Mouse (Mus musculus) layer of hippocampus, adult 2 months (tissue): ENCODE measurements at regions not wholly inside any gene's neighbourhood (a gene's known extent, or its start where the extent isn't known, plus 50 kb on each side); places are given as distances from the start of the nearest gene placed in this dataset.

Experiments
- DNase-seq, 2 experiments: peaks; one replicate each; pipeline ENCODE4 v3.0.0; 2022; ENCODE audit warnings: low spot score in 2 of 2
- H3K27ac ChIP-seq: fragments of 200-600 bp; 2 replicates; pipeline ENCODE4 v1.8.1; 2022
- H3K4me3 ChIP-seq: fragments of 200-600 bp; 2 replicates; pipeline ENCODE4 v1.8.1; 2022; ENCODE audit warnings: mild to moderate bottlenecking
- CTCF ChIP-seq: fragments of 200-600 bp; conservative IDR thresholded peaks from 2 replicates; pipeline ENCODE4 v1.8.1; 2022; ENCODE audit warnings: antibody characterized with exemption, mild to moderate bottlenecking, moderate library complexity

GRCm38 (mm10) chr3:119497880-119498279, 286.4 kb downstream of the Ptbp2 start:
- peak overlapping the region; percentile 81 for H3K27ac ChIP-seq
- no peak for TF ChIP-seq CTCF
- DNase-seq, result no peak
- no peak overlapping the region for H3K4me3 ChIP-seq

GRCm38 (mm10) chr3:119494580-119494979, 289.7 kb downstream of the Ptbp2 start:
- no peak for DNase-seq
- Histone ChIP-seq H3K4me3 (no peak overlapping the region), H3K27ac (no peak overlapping the region)
- TF ChIP-seq CTCF, result no peak

- no peak for DNase-seq
- no peak overlapping the region for H3K4me3 ChIP-seq
- TF ChIP-seq CTCF, result no peak
- H3K27ac ChIP-seq, result no peak overlapping the region
Observed at GRCm38 (mm10) chr3:119492627-119493026, 291.6 kb downstream of the Ptbp2 start.

GRCm38 (mm10) chr3:119489336-119489735, 294.9 kb downstream of the Ptbp2 start:
- no peak for TF ChIP-seq CTCF
- H3K27ac ChIP-seq, result no peak overlapping the region
- no peak overlapping the region for H3K4me3 ChIP-seq

More at GRCm38 (mm10) chr3:119489336-119489735, 294.9 kb downstream of the Ptbp2 start:
- no peak for DNase-seq
